Mouse (Mus musculus) layer of hippocampus, adult 2 months (tissue): ENCODE measurements at regions not wholly inside any gene's neighbourhood (a gene's known extent, or its start where the extent isn't known, plus 50 kb on each side); places are given as distances from the start of the nearest gene placed in this dataset.

Experiments used
- DNase-seq, 2 experiments: peaks; one replicate each; pipeline ENCODE4 v3.0.0; 2022; ENCODE audit warnings: low spot score in 2 of 2
- H3K27ac ChIP-seq: fragments of 200-600 bp; 2 replicates; pipeline ENCODE4 v1.8.1; 2022
- H3K4me3 ChIP-seq: fragments of 200-600 bp; 2 replicates; pipeline ENCODE4 v1.8.1; 2022; ENCODE audit warnings: mild to moderate bottlenecking
- CTCF ChIP-seq: fragments of 200-600 bp; conservative IDR thresholded peaks from 2 replicates; pipeline ENCODE4 v1.8.1; 2022; ENCODE audit warnings: antibody characterized with exemption, mild to moderate bottlenecking, moderate library complexity

- TF ChIP-seq CTCF, result no peak
- Histone ChIP-seq H3K4me3 (no peak overlapping the region), H3K27ac (no peak overlapping the region)
- DNase-seq, result no peak
These were observed 459.6 kb downstream of the Plcl1 start for GRCm38 (mm10) chr1:55865274-55865673.

GRCm38 (mm10) chr1:55866677-55867076, 461.0 kb downstream of the Plcl1 start:
- TF ChIP-seq CTCF, result no peak
- no peak for DNase-seq

GRCm38 (mm10) chr1:55873583-55873982, 467.9 kb downstream of the Plcl1 start:
- DNase-seq, result no peak
- Histone ChIP-seq H3K4me3 (no peak overlapping the region), H3K27ac (no peak overlapping the region)
- no peak for TF ChIP-seq CTCF

More at GRCm38 (mm10) chr1:55866677-55867076, 461.0 kb downstream of the Plcl1 start:
- H3K27ac ChIP-seq, result no peak overlapping the region
- H3K4me3 ChIP-seq, result no peak overlapping the region

- peak; percentile 67 to 78 for DNase-seq
- Histone ChIP-seq H3K27ac (no peak overlapping the region), H3K4me3 (no peak overlapping the region)
- peak; percentile 90 for TF ChIP-seq CTCF
These were observed 468.6 kb downstream of the Plcl1 start for GRCm38 (mm10) chr1:55874143-55874867.

DNA sequence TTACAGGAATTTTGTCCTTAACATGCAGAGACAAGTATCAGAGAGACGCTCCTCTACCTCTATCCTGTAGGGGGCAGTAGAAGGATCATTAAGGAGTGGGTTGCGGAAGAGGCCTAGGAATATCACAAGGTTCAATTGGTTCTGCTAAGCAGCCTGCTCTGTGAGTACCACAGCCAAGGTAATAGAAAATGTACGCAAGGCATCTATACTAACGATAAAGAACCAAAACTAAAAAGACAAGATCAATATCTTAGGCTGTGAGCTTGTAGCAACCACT, 469.1 kb downstream of the Plcl1 start:
- no peak for DNase-seq
- no peak overlapping the region for H3K27ac ChIP-seq
- H3K4me3 ChIP-seq, result no peak overlapping the region
- TF ChIP-seq CTCF, result peak; percentile 60

GRCm38 (mm10) chr1:55884576-55884975, 478.9 kb downstream of the Plcl1 start:
- no peak overlapping the region for H3K27ac ChIP-seq
- H3K4me3 ChIP-seq, result no peak overlapping the region
- no peak for DNase-seq
- no peak for TF ChIP-seq CTCF

DNA sequence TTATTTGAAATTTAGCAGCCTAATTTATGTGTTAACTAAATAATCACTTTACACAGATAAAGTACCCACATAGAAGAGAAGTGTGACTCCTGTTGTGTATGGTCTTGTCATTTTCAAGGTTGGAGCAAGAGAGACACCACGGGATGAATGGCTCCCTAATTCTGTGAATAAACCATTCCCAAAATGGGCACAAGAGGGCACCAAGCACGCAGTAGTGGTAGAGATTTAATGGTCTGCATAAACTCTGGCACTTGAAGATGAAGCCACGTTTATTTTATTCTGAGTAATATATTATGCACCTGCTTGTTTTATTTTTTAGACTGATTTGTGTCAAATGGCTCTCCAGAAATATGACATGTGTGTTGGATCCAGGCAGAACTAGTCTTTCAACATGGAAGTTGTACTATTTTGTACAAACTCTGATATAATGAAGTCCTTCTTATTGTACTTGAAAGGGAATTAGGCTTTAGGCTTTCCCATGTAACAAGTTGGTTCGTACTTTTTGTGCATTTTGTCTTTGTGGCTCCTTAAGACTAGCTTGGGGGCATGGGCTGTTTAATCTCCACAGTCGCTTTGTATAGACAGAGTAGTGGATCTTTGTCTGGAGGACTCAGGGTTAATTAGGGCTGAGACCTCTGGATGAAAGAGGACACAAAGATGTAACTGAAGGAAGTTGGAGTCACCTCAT, 480.8 kb downstream of the Plcl1 start:
- DNase-seq, result peak; percentile 70 to 77
- peak; percentile 93 for TF ChIP-seq CTCF
- H3K4me3 ChIP-seq, result no peak overlapping the region
- no peak overlapping the region for H3K27ac ChIP-seq

DNA sequence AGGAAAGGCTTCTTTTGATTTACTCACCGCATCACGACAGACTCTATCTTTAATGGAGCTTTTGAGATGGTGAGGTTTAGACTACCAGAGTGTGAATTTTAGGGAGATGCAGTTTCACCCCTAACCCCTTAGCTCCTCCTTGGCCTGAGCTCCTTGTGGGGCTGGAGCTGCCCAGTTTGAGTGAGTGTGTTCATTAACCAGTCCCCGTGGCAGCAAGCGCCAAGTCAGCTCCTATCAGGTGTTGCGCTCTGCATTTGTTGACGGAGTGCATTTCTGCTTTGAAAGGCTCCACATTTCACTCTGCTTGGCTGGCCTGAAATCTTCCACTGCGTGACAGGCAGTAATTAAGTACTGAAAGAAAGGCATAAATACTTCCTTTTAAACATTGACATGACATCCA, 481.7 kb downstream of the Plcl1 start:
- Histone ChIP-seq H3K27ac (no peak overlapping the region), H3K4me3 (no peak overlapping the region)
- TF ChIP-seq CTCF, result no peak
- no peak for DNase-seq

- Histone ChIP-seq H3K27ac (no peak overlapping the region), H3K4me3 (no peak overlapping the region; the same call in 1 of the 2 replicates)
- no peak for DNase-seq
- no peak for TF ChIP-seq CTCF
These were observed 483.1 kb downstream of the Plcl1 start for GRCm38 (mm10) chr1:55888711-55889366.

DNA sequence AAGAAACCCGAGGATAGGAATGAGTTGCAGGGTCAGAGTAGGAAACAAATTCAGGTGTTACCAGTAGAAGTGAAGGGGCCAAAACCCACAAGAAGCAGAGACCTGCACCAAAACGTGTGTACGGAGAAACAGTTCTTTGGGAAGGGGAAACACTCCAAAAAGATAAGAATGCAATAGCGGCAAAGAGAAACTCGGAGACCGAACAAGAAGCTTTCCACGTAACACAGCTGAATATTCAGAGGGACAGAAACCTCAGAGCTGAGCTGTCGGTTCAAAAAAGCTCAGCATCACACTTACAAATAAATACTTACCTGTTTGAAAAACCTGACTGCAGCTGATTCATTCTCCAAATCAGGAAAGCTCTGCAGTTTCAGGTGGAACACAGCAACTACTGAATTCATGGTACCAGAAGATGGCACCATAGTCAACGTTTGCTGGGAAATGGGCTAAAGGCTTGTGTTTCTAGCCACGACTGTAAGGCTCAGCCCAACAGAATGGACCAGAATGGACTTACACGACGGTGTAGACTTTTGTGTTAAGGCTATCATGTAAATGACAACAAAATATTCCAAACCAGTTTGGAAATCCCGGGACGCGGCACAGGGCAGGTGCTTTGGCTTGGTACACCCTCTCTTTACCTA, 484.9 kb downstream of the Plcl1 start:
- peak; percentile 78 for TF ChIP-seq CTCF
- Histone ChIP-seq H3K27ac (peak overlapping the region; percentile 3; the same call in 1 of the 2 replicates), H3K4me3 (peak overlapping the region; percentile 44)
- DNase-seq, result peak; percentile 41

GRCm38 (mm10) chr1:55891894-55892293, 486.2 kb downstream of the Plcl1 start:
- TF ChIP-seq CTCF, result no peak
- DNase-seq, result no peak
- Histone ChIP-seq H3K4me3 (no peak overlapping the region), H3K27ac (no peak overlapping the region)

- no peak for TF ChIP-seq CTCF
- DNase-seq, result no peak
- Histone ChIP-seq H3K27ac (no peak overlapping the region), H3K4me3 (no peak overlapping the region)
These were observed 491.9 kb downstream of the Plcl1 start for GRCm38 (mm10) chr1:55897572-55897971.

DNA sequence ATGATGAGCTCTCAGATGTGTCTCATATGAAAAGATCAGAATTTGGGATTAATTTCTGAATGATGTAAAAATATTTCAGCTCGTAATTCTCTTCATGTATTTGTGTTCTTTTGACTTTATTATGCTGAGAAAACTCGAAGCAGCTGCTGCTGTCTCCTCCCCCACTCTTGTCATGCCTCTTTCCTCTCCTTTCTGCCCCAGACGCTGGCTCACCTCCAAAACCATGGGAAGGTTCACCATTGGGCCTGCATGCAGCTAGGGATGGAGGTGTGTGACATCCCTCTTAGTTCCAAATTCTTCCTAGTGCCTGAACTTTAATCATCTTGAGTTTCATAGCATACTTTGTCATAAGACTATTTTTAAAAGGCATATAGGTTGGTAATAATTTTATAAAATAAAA, 492.3 kb downstream of the Plcl1 start:
- no peak for TF ChIP-seq CTCF
- H3K4me3 ChIP-seq, result no peak overlapping the region
- DNase-seq, result no peak
- H3K27ac ChIP-seq, result no peak overlapping the region

DNA sequence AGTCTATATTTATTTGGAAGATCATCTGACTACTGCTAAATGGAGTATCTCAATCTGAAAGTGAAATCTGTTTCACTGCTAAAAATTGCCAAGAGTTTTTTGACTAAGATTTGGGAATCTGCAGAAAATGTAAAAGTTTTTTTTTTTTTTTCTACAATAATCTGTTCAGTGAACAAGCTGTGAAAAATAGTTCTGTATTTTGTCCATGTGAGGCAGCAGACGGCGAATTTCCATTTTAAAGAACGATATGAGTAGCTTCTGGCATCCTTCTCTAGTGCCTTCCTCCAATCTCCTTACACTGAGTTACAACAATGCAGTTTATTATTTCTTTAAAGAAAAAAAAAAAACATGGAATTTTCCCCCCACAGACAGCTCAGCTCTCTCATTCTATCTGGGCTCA, 494.3 kb downstream of the Plcl1 start:
- DNase-seq, result peak in 1 of 2 experiments; percentile 61
- TF ChIP-seq CTCF, result 0 out of 2 replicates have a peak, but pooled peaks have one; percentile 20
- Histone ChIP-seq H3K27ac (no peak overlapping the region), H3K4me3 (no peak overlapping the region)
